Mouse (Mus musculus) spleen, postnatal 14 days (tissue): ENCODE data around the gene Slc13a3.
A peak's percentile ranks its signal among the peaks of the same experiment; 100 is the strongest.

Source experiments
- DNase-seq, 2 experiments: peaks; one replicate each; pipeline ENCODE4 v3.0.0; 2021 to 2022; ENCODE audit warnings: low spot score in 2 of 2

Slc13a3 gene

GRCm38 (mm10) chr2:165413884-165414283 is 59.1 kb downstream of the Slc13a3 start:
- DNase-seq = no peak

GRCm38 (mm10) chr2:165407700-165408301 is 65.2 kb downstream of the Slc13a3 start:
- DNase-seq = peak in 1 of 2 experiments; percentile 40

DNA sequence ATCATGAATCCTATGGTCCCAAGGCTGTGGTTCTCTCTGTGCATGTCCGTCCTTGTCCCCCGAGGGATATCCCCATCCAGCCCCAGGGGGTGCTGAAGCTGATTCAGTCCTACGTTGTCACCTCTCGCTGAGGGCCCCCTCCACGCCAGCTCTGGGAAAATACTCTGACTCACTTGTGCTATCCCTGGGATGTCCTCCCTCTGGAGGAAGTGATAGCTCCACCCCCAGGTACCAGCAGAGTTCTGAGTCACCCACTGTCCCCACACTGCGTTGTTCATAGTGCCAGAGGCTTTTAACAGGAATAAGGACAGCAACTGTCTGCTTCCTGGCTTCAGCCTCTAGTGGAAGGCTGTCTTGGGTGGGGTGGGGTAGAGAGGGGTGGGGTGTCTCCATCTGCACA is 67.7 kb downstream of the Slc13a3 start:
- no peak for DNase-seq

GRCm38 (mm10) chr2:165404951-165405350 is 68.1 kb downstream of the Slc13a3 start:
- no peak for DNase-seq

DNA sequence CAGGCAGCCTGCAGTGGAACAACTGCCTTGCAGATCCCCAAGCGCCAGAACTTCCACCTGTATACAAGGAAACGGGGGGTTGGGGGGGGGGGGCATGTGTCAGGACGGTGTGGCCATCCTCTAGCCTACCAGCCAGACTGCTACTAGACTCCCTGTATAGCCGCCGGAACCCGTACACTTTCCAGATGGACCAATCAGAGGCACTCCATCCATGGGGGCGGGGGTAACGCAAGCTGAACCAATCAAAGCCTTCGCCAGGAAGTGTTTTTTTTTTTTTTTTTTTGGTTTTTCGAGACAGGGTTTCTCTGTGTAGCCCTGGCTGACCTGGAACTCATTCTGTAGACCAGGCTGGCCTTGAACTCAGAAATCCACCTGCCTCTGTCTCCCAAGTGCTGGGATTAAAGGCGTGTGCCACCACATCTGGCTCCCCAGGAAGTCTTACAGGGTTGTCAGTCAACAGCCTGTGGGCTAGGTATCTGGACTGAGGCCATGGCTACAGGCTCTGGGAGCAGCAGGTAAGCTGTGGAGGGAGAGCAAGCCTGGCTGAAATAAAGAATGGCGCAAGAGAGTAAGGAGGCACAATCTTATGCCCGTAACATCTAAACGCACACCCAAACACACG is 74.8 kb downstream of the Slc13a3 start:
- no peak for DNase-seq

GRCm38 (mm10) chr2:165397502-165398163 is 75.4 kb downstream of the Slc13a3 start:
- DNase-seq = no peak

GRCm38 (mm10) chr2:165396831-165397501 is 76.1 kb downstream of the Slc13a3 start:
- DNase-seq = no peak

DNA sequence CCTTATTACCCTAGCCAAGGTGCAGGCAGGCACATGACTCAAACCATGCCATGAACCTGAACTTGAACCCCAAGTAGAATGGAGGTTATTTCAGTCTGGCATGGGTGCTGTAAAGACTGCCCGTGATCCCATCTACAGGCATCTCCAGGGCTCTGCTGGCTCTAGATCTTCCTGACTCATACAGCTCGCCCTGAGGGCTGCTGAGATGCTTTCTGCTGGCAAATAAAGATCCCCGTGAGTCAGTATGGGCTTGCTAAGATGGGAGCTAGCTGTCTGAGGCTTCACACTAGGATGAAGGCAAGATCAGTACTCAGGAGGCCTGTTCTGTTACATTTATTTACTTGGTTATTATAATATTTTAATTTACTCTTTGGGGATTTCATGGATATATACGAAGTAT is 80.9 kb downstream of the Slc13a3 start:
- no peak for DNase-seq

GRCm38 (mm10) chr2:165391561-165391960 is 81.5 kb downstream of the Slc13a3 start:
- no peak for DNase-seq

- DNase-seq = no peak
These were observed 83.6 kb downstream of the Slc13a3 start for GRCm38 (mm10) chr2:165389299-165389952.

- DNase-seq = peak in 1 of 2 experiments; percentile 23
These were observed 85.1 kb downstream of the Slc13a3 start, which contains the start of gene Zfp334 for GRCm38 (mm10) chr2:165387844-165388495. Gene Zfp334 (minus strand): TSS chr2:165388259.

DNA sequence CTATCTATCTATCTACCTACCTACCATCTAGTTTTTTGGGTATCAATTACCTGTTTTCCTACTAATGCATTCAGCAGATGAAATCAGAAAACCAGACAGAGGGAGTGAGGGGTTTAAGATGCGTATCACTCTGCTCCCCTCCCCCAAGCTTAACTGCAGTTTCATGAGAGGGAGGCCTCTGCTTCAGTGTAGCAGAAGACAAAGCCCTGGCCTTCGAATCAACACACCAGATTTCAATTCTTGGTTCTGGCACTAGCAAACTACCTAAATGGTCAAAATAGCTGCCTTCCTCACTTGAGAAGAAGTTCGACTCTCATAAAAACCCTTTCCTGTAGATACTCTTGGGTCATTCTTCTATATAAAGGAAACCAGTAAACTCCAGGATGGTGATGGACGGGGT is 85.7 kb downstream of the Slc13a3 start:
- no peak for DNase-seq

DNA sequence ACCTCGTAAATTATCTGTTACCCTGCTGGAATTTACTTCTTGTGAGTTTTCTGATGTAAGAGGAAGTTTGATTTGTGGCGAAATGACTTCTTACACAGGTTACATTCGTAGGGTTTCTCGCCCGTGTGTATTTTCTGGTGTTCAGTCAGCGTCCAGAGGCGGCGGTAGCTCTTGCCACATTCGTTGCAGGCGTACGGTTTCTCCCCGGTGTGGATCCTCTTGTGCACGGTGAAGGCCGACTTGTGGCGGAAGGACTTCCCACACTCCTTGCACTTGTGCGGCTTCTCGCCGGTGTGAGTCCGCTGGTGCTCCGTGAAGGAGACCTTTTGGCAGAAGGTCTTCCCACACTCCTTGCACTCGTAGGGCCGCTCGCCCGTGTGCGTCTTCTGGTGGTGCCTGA is 93.0 kb downstream of the Slc13a3 start:
- DNase-seq = no peak

GRCm38 (mm10) chr2:165376001-165376400 is 97.0 kb downstream of the Slc13a3 start:
- no peak for DNase-seq

- no peak for DNase-seq
These were observed 97.6 kb downstream of the Slc13a3 start for GRCm38 (mm10) chr2:165375478-165375877.

GRCm38 (mm10) chr2:165371066-165371465 is 102.0 kb downstream of the Slc13a3 start:
- DNase-seq = no peak

GRCm38 (mm10) chr2:165370348-165370747 is 102.7 kb downstream of the Slc13a3 start:
- DNase-seq = no peak

DNA sequence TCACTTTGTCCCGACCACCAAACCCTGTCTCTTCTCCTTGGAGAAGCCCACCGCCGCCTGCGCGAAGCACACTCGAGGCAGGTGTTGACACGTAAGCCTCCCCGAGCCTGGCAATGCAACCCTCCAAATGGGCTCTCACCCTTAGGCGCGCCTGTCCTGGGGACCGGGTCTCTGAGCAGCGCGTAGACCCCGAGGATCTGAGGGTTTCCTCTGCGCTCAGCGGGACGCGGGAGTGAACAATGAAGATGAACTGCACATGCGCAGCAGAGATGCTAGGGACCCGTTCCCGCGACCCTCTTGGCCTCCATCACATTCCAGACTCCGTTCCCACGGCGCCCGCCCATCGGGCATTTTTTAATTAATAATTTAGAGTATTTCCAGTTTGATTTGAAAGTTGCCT is 104.5 kb downstream of the Slc13a3 start, which contains the start of gene Zfp663:
Gene Zfp663, minus strand, starts transcription at position 234 of the 400 bp plus-strand sequence.
- no peak for DNase-seq

GRCm38 (mm10) chr2:165367868-165368439 is 105.1 kb downstream of the Slc13a3 start:
- DNase-seq = no peak

GRCm38 (mm10) chr2:165367047-165367520 is 105.9 kb downstream of the Slc13a3 start:
- DNase-seq = no peak
